Mouse (Mus musculus) midbrain, embryonic 16.5 days (tissue): ENCODE measurements around the gene Tbc1d19. TPM values are rescaled to one million over a fixed set of nuclear protein-coding genes. Genes with fewer than 3 reads are reported as not detected.

ENCODE experiments used
- ATAC-seq: fragments of 200-750 bp; cut with Nextera tagmentation; 2 replicates; pipeline ENCODE4 v1.8.0; 2017; ENCODE audit warnings: moderate TSS enrichment
- H3K27ac ChIP-seq: fragments of 300-500 bp; sonication (generic); 2 replicates; pipeline ENCODE4 v1.5.1; 2014; ENCODE audit warnings: mild to moderate bottlenecking, low read length, mixed read lengths
- H3K27me3 ChIP-seq: fragments of 300-500 bp; sonication (generic); 2 replicates; pipeline ENCODE4 v1.6.1; 2014; ENCODE audit warnings: low read depth, low read length, mixed read lengths; ENCODE audit not compliant: control insufficient read depth, insufficient read depth
- H3K36me3 ChIP-seq: fragments of 300-500 bp; sonication (generic); 2 replicates; pipeline ENCODE4 v1.6.1; 2014; ENCODE audit warnings: mild to moderate bottlenecking, low read length, moderate library complexity, mixed read lengths; ENCODE audit not compliant: control insufficient read depth, insufficient read depth
- H3K4me1 ChIP-seq: fragments of 300-500 bp; sonication (generic); 2 replicates; pipeline ENCODE4 v1.6.1; 2014; ENCODE audit warnings: mild to moderate bottlenecking, low read length, mixed read lengths; ENCODE audit not compliant: control insufficient read depth, insufficient read depth
- H3K4me2 ChIP-seq: fragments of 300-500 bp; sonication (generic); 2 replicates; pipeline ENCODE4 v1.6.1; 2014; ENCODE audit warnings: mild to moderate bottlenecking, low read length, mixed read lengths
- H3K4me3 ChIP-seq: fragments of 300-500 bp; sonication (generic); 2 replicates; pipeline ENCODE4 v1.5.1; 2014; ENCODE audit warnings: low read depth, mild to moderate bottlenecking, low read length, moderate library complexity, mixed read lengths
- H3K9ac ChIP-seq: fragments of 300-500 bp; sonication (generic); 2 replicates; pipeline ENCODE4 v1.6.1; 2014; ENCODE audit warnings: low read depth, low read length, mixed read lengths
- H3K9me3 ChIP-seq: fragments of 300-500 bp; sonication (generic); replicated peaks from 2 replicates; pipeline ENCODE4 v1.6.1; 2014; ENCODE audit warnings: mild to moderate bottlenecking, low read length, mixed read lengths; ENCODE audit not compliant: control insufficient read depth, poor library complexity, severe bottlenecking
- WGBS: fragments of 180-500 bp; shearing (Covaris S2); extraction: QIAGEN DNeasy Blood & Tissue Kit; methylation state at CpG from one replicate; pipeline ENCODE4 v1.1.7; 2014; 5-methylcytosine and 5-hydroxymethylcytosine counted together
- polyA plus RNA-seq: library from polyadenylated mRNA; unstranded; fragments of >200 nt; fragmentation: Nextera tagmentation; extraction: Ambion mirVana; gene quantifications from 2 replicates; pipeline ENCODE4 v1.2.1, GENCODE M21; 2015

The Tbc1d19 gene
- polyA plus RNA-seq, 1 experiment from 2014 or later, result 71.6 TPM

DNA sequence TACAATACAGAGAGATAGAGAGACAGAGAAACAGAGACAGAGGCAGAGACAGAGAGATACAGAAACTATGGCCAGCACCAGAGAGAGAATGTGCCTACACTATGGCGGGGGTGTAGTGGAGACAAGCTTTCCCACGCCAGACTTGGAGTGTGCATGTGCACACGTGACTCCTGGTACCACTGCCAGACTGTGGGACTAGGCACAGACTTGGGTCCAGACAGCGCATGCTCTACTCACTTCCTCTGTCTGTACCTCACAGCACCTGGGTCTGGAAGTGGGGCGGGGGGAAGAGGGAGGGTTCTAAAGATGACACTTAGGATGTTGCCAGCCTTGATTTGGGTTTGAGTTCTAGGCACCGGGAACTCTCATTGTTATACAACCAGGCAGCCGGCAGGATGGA, 118.5 kb downstream of the Tbc1d19 start:
- Histone ChIP-seq H3K9ac (no peak overlapping the region), H3K9me3 (no peaks in the 10 kb centered on the region), H3K27ac (no peak overlapping the region), H3K4me1 (no peaks in the 10 kb centered on the region), H3K4me3 (no peak overlapping the region), H3K27me3 (no peaks in the 10 kb centered on the region), H3K4me2 (no peak overlapping the region), H3K36me3 (no peaks in the 10 kb centered on the region)
- no peak for ATAC-seq
- WGBS, result 93% methylated on average over 7 of the region's 7 CpGs

DNA sequence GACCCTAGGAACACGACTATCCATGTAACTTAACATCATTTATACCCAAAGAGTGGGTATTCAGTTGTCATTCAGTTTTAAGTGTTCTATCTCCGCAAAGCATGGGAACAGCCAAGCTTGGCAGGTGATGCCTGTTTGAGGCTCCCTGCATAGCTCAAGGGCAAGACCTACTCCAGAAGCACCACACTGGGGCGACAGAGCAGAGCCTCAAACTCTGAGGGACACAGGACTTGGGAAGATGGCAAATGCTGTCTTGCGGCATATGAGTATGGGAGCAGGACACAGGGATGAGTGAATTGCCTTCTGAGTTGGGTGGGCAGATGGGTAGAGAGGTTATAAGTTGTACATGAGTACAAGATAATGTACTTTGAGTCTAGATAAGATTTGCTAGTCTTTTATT, 119.1 kb downstream of the Tbc1d19 start:
- H3K36me3 ChIP-seq, result no peaks in the 10 kb centered on the region
- ATAC-seq, result no peak
- no peak overlapping the region for H3K4me3 ChIP-seq
- no peaks in the 10 kb centered on the region for H3K4me1 ChIP-seq
- H3K9me3 ChIP-seq, result no peaks in the 10 kb centered on the region
- 80% methylated on average over 4 of the region's 4 CpGs for WGBS
- H3K4me2 ChIP-seq, result no peak overlapping the region
- no peak overlapping the region for H3K27ac ChIP-seq
- H3K9ac ChIP-seq, result no peak overlapping the region
- H3K27me3 ChIP-seq, result no peaks in the 10 kb centered on the region

- no peaks in the 10 kb centered on the region for H3K36me3 ChIP-seq
- no peak overlapping the region for H3K4me3 ChIP-seq
- no peaks in the 10 kb centered on the region for H3K27me3 ChIP-seq
- 85% methylated on average over 10 of the region's 10 CpGs for WGBS
- no peak overlapping the region for H3K4me2 ChIP-seq
- ATAC-seq, result no peak
- no peak overlapping the region for H3K9ac ChIP-seq
- no peaks in the 10 kb centered on the region for H3K4me1 ChIP-seq
- H3K9me3 ChIP-seq, result no peaks in the 10 kb centered on the region
- H3K27ac ChIP-seq, result no peak overlapping the region
These were observed 119.8 kb downstream of the Tbc1d19 start for GRCm38 (mm10) chr5:53929205-53929614.

GRCm38 (mm10) chr5:53929814-53930213, 120.4 kb downstream of the Tbc1d19 start:
- H3K4me1 ChIP-seq, result no peaks in the 10 kb centered on the region
- H3K9ac ChIP-seq, result no peak overlapping the region
- no peaks in the 10 kb centered on the region for H3K36me3 ChIP-seq
- WGBS, result 91% methylated on average over 6 of the region's 6 CpGs
- H3K27ac ChIP-seq, result no peak overlapping the region
- H3K4me2 ChIP-seq, result no peak overlapping the region
- no peak for ATAC-seq
- H3K9me3 ChIP-seq, result no peaks in the 10 kb centered on the region
- H3K4me3 ChIP-seq, result no peak overlapping the region
- H3K27me3 ChIP-seq, result no peaks in the 10 kb centered on the region

GRCm38 (mm10) chr5:53931011-53931410, 121.6 kb downstream of the Tbc1d19 start:
- no peak overlapping the region for H3K27ac ChIP-seq
- no peaks in the 10 kb centered on the region for H3K36me3 ChIP-seq
- no peaks in the 10 kb centered on the region for H3K27me3 ChIP-seq
- no peaks in the 10 kb centered on the region for H3K4me1 ChIP-seq
- 77% methylated on average over 5 of the region's 5 CpGs for WGBS
- H3K9ac ChIP-seq, result no peak overlapping the region
- H3K9me3 ChIP-seq, result no peaks in the 10 kb centered on the region
- no peak overlapping the region for H3K4me2 ChIP-seq
- H3K4me3 ChIP-seq, result no peak overlapping the region
- ATAC-seq, result no peak

- no peak overlapping the region for H3K9ac ChIP-seq
- no peak overlapping the region for H3K4me3 ChIP-seq
- no peak overlapping the region for H3K4me2 ChIP-seq
- no peaks in the 10 kb centered on the region for H3K4me1 ChIP-seq
- WGBS, result 76% methylated on average over 7 of the region's 7 CpGs
- no peaks in the 10 kb centered on the region for H3K36me3 ChIP-seq
- ATAC-seq, result no peak
- H3K9me3 ChIP-seq, result no peaks in the 10 kb centered on the region
- H3K27me3 ChIP-seq, result no peaks in the 10 kb centered on the region
- H3K27ac ChIP-seq, result no peak overlapping the region
These were observed 124.2 kb downstream of the Tbc1d19 start for GRCm38 (mm10) chr5:53933628-53934027.

- H3K9me3 ChIP-seq, result no peaks in the 10 kb centered on the region
- H3K27me3 ChIP-seq, result no peaks in the 10 kb centered on the region
- no peaks in the 10 kb centered on the region for H3K4me1 ChIP-seq
- no peak overlapping the region for H3K4me3 ChIP-seq
- no peaks in the 10 kb centered on the region for H3K36me3 ChIP-seq
- H3K27ac ChIP-seq, result no peak overlapping the region
- ATAC-seq, result no peak
- H3K4me2 ChIP-seq, result no peak overlapping the region
- 97% methylated on average over 2 of the region's 2 CpGs for WGBS
- H3K9ac ChIP-seq, result no peak overlapping the region
These were observed 124.6 kb downstream of the Tbc1d19 start for GRCm38 (mm10) chr5:53934040-53934439.

DNA sequence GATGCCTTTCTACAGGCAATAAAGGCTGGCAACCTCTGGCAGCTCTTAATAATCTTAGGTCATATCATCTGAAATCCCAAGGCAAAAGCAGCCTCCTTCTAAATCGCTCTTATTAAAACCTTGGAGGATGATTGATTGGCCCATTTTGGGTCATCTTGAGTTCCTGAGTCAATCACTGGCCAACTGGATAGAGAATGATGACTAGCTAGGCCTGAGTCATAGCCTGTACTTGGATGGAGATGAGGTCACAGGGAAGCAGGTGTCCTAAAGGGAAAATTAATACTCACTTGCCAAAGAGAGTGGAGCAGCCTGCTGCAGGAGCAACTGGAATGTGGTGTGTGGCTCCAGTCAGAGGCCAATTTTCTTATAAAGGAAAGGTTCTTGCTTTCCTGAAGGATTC, 125.4 kb downstream of the Tbc1d19 start:
- Histone ChIP-seq H3K36me3 (no peaks in the 10 kb centered on the region), H3K9ac (no peak overlapping the region), H3K27me3 (no peaks in the 10 kb centered on the region), H3K4me1 (no peaks in the 10 kb centered on the region), H3K4me3 (no peak overlapping the region), H3K9me3 (no peaks in the 10 kb centered on the region), H3K4me2 (no peak overlapping the region), H3K27ac (no peak overlapping the region)
- WGBS, result 94% methylated on average over 1 of the region's 1 CpGs
- ATAC-seq, result no peak

DNA sequence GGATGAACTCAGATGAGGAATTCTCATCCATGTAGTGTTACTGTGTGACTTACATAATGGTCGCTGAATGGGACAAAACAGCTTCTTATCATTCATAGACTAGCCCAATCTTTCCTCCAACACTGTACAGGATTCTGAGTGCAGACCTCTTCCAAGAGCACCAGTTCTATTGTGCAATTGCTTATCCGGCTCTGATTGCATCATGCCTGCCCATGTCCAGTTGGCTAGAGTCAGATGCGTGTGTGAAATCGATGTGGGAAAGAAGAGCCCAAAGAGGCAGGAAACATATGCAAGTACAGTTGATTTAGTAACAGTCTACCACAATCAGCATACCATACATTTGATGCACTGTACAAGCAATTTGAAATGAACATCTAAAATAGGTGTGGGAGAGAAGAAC, 127.8 kb downstream of the Tbc1d19 start:
- no peaks in the 10 kb centered on the region for H3K9me3 ChIP-seq
- H3K36me3 ChIP-seq, result no peaks in the 10 kb centered on the region
- no peak overlapping the region for H3K9ac ChIP-seq
- no peaks in the 10 kb centered on the region for H3K27me3 ChIP-seq
- no peak overlapping the region for H3K4me2 ChIP-seq
- H3K4me1 ChIP-seq, result no peaks in the 10 kb centered on the region
- H3K27ac ChIP-seq, result no peak overlapping the region
- 92% methylated on average over 4 of the region's 4 CpGs for WGBS
- H3K4me3 ChIP-seq, result no peak overlapping the region
- no peak for ATAC-seq

DNA sequence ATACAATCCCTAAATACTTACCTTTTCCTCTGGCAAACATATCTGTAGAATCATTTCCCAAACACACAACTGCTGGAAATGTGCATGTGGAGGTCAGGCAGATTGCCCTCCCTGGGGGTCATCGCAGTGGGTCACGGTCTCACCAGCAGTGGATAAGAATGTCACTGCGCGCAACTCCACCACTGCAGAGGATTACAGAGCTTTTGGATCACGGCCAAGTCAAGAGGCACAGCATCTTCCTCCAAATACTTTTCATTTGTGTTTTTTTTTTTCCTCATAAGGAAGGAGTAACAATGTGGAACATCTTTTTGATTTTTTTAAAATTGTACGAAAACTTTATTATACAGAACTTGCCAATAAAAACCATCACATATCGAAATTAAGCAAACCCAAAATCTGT, 129.6 kb downstream of the Tbc1d19 start:
- Histone ChIP-seq H3K4me3 (no peak overlapping the region), H3K4me1 (no peaks in the 10 kb centered on the region), H3K9me3 (no peaks in the 10 kb centered on the region), H3K36me3 (no peaks in the 10 kb centered on the region), H3K27me3 (no peaks in the 10 kb centered on the region), H3K4me2 (no peak overlapping the region), H3K9ac (no peak overlapping the region), H3K27ac (no peak overlapping the region)
- WGBS, result 76% methylated on average over 7 of the region's 7 CpGs
- no peak for ATAC-seq
